Mouse (Mus musculus): ENCODE measurements around the gene Prkcq. TPM values are rescaled to one million over a fixed set of nuclear protein-coding genes. Genes with fewer than 3 reads are reported as not detected.
"Not testable (repeated sequence)": the region's sequence is repeated elsewhere in the genome, so short reads cannot be mapped to it uniquely, and the experiment has no call there.

Gene Prkcq
- polyA plus RNA-seq, 1 experiment from 2014 or later, result 3.1 TPM

DNA sequence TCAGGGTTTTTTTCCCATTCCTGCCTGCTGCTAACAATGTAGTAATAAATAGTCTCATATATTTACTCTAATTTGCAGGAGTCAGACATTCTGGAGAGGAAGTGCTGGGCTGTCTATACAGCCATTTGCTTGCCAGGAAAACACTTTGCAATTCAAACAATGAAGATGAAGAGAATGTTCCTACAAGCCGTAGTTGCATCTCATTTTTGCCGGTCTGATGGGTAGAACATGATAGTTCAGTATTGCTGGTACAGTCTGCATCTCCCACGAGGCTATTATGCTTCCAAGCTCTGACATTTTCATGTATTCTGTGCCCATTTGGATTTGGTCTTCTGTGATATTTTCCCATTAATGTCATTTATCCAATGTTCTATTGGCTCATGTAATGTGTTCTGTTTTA is 150.5 kb downstream of the Prkcq start:
- H3K9ac ChIP-seq, result no peak overlapping the region

DNA sequence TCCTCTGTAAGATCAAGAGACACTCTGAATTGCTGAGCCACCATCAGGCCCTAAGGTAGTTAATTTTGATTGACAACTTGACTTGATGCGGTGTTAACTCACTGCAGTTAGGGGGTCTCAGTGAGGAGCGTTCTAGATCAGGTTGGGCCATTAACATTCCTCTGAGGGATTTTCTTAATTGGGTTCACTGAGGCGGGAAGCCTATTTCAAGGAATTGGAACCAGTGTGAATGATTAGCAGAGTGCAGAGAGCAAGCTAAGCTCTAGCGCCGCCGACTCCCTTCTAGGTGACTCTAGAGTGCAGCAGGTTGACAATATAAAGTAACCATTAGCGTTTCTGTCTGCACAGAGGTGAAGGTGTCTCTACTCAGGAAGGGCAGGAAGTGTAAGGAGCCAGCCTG is 155.4 kb downstream of the Prkcq start:
- Histone ChIP-seq H3K4me2 (no peak overlapping the region), H3K4me1 (no peaks in the 10 kb centered on the region), H3K4me3 (no peak overlapping the region), H3K9me3 (no peaks in the 10 kb centered on the region), H3K27ac (no peak overlapping the region), H3K27me3 (no peaks in the 10 kb centered on the region), H3K36me3 (no peaks in the 10 kb centered on the region), H3K9ac (no peak overlapping the region)
- WGBS, result 55% methylated on average over 7 of the region's 7 CpGs
- ATAC-seq (ENCODE audit: borderline replicate concordance, extremely low read depth, low FRiP score, low TSS enrichment), result no peak

More for the DNA sequence above, 150.5 kb downstream of the Prkcq start:
- WGBS, result 66% methylated on average over 3 of the region's 3 CpGs
- no peak overlapping the region for H3K4me3 ChIP-seq
- H3K4me1 ChIP-seq, result no peaks in the 10 kb centered on the region
- H3K36me3 ChIP-seq, result no peaks in the 10 kb centered on the region
- no peak for ATAC-seq (ENCODE audit: borderline replicate concordance, extremely low read depth, low FRiP score, low TSS enrichment)
- H3K4me2 ChIP-seq, result no peak overlapping the region
- H3K9me3 ChIP-seq, result no peaks in the 10 kb centered on the region
- no peaks in the 10 kb centered on the region for H3K27me3 ChIP-seq
- no peak overlapping the region for H3K27ac ChIP-seq

DNA sequence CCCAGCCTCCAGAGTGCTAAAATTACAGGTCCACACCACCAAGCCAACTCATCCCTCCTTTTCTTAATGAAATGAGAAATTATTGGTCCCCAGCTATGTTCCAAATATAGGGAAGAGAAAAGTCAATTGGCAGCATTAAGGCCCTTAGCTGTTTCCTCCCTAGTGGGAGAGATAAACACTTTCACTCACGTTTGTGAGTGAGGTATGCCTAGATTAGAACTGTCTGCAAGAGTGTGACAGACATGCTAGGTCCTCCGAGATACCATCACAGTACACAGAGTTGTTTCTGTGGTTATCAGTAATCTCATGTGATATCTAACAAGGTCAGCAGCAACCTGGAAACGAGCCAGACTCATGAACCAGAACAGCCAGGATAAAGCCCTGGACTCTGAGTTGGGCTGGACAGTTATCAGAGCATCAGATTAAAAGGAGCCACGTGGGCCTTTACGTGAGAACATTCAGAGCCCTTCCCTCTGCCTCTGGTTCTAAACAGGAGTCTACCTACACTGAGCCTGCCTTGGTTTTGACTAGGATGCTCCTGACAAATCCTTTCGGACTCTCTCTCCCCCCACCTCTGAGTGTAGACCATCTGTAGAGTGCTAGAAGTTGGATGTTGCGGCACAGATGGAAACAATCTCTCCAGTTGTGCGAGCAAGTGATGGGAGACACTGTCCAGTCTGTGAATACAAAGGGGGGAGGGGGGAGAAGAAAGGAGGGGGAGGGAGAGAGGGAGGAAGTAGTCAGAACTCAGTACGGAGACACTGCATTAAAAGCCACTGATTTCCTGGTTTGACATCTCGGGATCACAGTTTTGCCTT is 157.7 kb downstream of the Prkcq start:
- 23% methylated on average over 10 of the region's 10 CpGs for WGBS
- Histone ChIP-seq H3K9ac (no peak overlapping the region), H3K4me3 (no peak overlapping the region), H3K36me3 (no peaks in the 10 kb centered on the region), H3K4me1 (no peaks in the 10 kb centered on the region; the same call in 1 of the 2 replicates), H3K27ac (no peak overlapping the region), H3K9me3 (no peaks in the 10 kb centered on the region), H3K27me3 (no peaks in the 10 kb centered on the region), H3K4me2 (no peak overlapping the region)
- peak; percentile 19; the same call in 1 of the 2 replicates for ATAC-seq (ENCODE audit: borderline replicate concordance, extremely low read depth, low FRiP score, low TSS enrichment)

DNA sequence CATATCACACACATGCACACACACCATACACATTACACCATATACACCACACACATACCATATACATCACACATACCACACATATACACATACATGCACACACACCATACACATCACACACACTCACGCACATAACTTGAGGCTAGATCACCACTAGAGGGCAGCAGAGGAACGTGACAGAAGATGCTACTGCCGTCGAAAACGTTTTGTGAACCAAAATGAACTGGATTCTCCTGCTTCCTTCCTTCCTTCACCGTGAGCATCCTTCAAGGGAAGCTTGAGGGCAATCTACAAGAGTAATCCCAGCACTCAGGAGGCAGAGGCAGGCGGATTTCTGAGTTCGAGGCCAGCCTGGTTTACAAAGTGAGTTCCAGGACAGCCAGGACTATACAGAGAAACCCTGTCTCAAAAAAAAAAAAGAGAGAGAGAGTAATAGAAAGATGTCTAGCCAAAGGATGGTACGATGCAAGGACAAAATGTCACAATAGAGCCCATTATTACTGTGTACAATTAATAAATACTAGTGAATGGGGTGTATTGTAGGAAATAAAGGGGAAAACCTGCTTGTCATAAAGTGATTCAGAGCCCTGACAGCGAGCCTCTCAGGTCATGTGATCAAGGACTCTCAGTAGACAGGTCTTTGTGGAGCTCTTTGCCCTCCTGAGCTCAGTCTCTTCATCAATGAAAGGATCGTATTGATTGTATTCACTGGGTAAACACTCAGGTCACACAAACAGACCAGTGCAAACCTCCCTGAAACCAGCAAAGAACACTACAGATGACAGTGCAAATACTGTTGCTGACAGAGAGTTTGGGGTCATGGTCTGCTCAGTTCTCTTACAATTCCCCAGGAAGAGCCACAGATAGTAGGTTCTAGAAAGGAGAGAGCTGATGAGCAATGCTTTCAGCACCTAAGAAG is 159.9 kb downstream of the Prkcq start:
- Histone ChIP-seq H3K4me3 (no peak overlapping the region), H3K27me3 (no peaks in the 10 kb centered on the region), H3K9ac (no peak overlapping the region), H3K4me1 (peaks cover 5% of the 10 kb centered on the region), H3K4me2 (no peak overlapping the region), H3K9me3 (no peaks in the 10 kb centered on the region), H3K36me3 (no peaks in the 10 kb centered on the region), H3K27ac (no peak overlapping the region)
- peak; percentile 65 for ATAC-seq (ENCODE audit: borderline replicate concordance, extremely low read depth, low FRiP score, low TSS enrichment)
- 23% methylated on average over 11 of the region's 11 CpGs for WGBS

DNA sequence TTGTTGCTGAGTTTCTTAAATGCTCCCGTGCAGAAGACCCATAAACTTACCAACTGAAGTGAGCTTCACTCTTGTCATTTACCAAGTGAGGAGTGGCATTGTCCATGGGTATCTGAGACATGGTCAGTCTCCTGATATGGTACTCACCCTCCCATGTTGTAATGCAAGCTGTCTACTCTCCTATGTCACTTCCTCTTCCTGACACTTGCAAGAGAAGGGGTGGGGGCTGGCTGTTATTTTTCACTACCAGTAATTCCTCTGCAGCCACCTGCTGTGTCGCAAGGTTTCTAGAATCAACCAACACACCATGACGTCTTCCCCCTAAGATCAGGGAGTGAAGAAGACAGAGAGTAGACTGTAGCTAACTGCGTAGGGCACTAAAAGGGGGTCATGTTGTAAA is 160.6 kb downstream of the Prkcq start:
- Histone ChIP-seq H3K9ac (no peak overlapping the region), H3K4me1 (peaks cover 5% of the 10 kb centered on the region), H3K36me3 (no peaks in the 10 kb centered on the region), H3K27ac (no peak overlapping the region), H3K4me3 (no peak overlapping the region), H3K27me3 (no peaks in the 10 kb centered on the region), H3K9me3 (no peaks in the 10 kb centered on the region), H3K4me2 (no peak overlapping the region)
- no peak for ATAC-seq (ENCODE audit: borderline replicate concordance, extremely low read depth, low FRiP score, low TSS enrichment)
- 70% methylated on average over 4 of the region's 4 CpGs for WGBS

DNA sequence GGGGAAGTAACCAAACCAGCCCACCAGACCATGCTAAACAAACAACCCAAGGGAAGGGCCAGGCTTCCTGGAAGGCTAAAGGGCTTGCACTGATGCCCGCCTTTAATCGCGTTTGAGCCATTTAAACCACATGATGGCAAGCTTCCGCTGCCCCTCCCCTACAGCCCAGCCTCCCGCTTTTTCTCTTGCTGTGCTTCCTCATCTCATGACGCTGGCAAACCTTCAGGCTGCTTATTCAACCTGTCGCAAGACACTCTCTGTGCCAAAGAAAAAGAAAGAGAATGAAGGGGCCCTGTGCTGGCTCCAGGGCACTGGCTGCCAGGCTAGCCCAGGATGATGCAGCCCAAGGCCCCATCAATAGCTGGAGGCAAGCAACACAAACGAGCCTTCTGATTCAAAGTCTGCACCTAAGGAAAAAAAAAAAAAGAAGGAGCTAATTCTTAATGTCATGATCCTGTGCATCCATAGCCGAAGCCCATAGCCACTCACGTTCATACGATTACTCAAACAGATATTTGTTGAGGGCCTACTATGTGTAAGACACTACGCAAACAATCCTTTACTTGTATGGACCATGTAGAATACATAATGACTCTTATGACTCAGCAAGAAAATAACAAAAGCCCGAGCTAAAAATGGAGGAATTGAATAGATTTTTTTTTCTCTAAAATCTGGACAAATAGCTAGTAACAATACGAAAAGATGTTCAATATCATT is 161.6 kb downstream of the Prkcq start:
- Histone ChIP-seq H3K36me3 (no peaks in the 10 kb centered on the region), H3K27me3 (no peaks in the 10 kb centered on the region), H3K4me3 (no peak overlapping the region), H3K4me1 (peaks cover 5% of the 10 kb centered on the region), H3K27ac (no peak overlapping the region), H3K4me2 (no peak overlapping the region), H3K9ac (no peak overlapping the region), H3K9me3 (no peaks in the 10 kb centered on the region)
- no peak for ATAC-seq (ENCODE audit: borderline replicate concordance, extremely low read depth, low FRiP score, low TSS enrichment)
- WGBS, result 52% methylated on average over 14 of the region's 14 CpGs

DNA sequence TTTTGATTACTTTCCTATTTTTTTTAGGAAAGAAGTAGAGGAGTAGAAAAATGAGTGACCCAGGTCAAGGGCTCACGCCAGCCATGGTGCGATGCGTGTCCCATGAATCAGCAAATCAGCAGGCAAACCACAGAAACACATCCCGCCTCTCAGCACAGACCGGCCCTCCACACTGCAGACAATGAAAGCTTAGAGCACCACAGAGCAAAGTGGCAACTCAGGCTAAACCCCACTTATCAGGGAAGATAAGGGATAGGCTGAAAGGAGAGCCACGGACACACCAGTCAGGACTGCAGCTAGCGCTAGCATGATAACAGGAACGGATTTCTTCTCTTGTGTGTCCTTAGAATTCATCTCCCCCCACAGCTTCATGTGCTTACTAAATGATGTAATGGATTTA is 164.4 kb downstream of the Prkcq start:
- Histone ChIP-seq H3K9me3 (no peaks in the 10 kb centered on the region), H3K4me2 (0 out of 2 replicates have a peak overlapping the region, but pooled peaks have one; percentile 9), H3K36me3 (no peaks in the 10 kb centered on the region), H3K4me3 (no peak overlapping the region), H3K4me1 (peaks cover 13% of the 10 kb centered on the region), H3K27ac (no peak overlapping the region), H3K27me3 (no peaks in the 10 kb centered on the region), H3K9ac (no peak overlapping the region)
- 25% methylated on average over 8 of the region's 8 CpGs for WGBS
- ATAC-seq (ENCODE audit: borderline replicate concordance, extremely low read depth, low FRiP score, low TSS enrichment), result no peak

DNA sequence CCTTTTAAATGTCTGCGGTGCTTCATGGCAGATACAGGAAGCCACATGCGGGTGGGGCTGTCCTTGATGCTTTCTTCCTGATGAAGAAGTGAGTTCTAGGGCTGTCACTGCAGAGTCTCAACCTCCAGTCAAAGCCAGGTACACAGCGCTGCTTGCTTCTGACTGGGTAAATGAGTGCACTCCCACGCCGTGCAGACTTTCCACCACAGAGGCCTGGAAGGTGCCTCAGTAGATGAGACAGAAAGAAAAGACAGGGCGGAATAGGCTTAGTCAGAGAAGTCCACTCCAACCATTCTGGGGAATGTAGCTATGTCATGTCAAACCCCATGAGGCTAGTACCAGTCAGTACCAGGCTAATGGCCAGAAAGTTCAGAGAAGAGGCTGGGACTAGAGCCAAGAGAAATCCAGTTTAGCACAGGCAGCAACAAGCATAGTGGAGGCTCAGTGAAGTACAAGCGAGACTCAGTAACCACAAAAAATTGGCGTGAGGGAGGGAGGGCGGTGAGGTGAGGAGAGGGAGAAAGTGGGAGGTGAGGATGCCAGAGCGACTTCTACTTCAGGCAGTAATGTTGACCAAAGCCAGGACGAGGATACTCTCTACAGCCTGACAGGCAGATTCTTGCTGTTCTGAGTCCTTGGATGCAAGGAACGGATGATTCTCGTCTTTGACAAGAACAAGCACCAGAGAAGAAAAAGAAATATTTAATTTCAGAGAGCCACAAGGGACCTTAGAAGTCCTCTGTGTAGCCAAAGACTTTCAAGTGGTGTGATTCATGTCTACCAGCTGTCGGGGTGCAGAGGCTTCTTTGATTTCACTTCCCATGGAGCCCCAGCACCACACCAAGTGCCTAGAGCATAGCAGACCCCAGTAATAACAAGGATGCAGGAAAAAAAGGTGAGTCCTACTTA is 167.3 kb downstream of the Prkcq start:
- peaks cover 13% of the 10 kb centered on the region for H3K4me1 ChIP-seq
- no peaks in the 10 kb centered on the region for H3K9me3 ChIP-seq
- ATAC-seq (ENCODE audit: borderline replicate concordance, extremely low read depth, low FRiP score, low TSS enrichment), result peak; percentile 79
- no peaks in the 10 kb centered on the region for H3K27me3 ChIP-seq
- H3K4me2 ChIP-seq, result no peak overlapping the region
- no peak overlapping the region for H3K9ac ChIP-seq
- no peak overlapping the region for H3K4me3 ChIP-seq
- WGBS, result 46% methylated on average over 14 of the region's 14 CpGs
- peak overlapping the region; percentile 57 for H3K27ac ChIP-seq
- H3K36me3 ChIP-seq, result no peaks in the 10 kb centered on the region

DNA sequence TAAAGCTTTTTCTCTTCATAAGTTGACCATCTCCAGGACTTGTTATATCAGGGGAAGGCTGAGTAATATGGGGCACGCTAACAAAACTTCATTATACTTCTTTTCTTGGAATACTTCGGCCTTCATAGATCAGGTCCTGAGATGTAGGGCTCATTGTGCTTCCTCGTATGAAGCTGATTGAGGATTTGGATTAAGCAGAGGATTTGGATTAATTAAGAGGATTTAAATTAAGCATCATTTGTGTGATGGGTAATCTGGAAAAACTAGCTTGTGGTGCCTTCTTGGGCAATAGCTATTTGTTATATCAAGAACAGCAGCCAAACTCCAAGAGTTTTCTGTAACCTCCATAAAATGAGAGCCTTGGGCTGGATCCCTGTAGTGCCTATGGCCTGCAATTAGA is 172.8 kb downstream of the Prkcq start:
- H3K4me1 ChIP-seq, result no peaks in the 10 kb centered on the region
- no peaks in the 10 kb centered on the region for H3K36me3 ChIP-seq
- H3K27ac ChIP-seq, result no peak overlapping the region
- no peaks in the 10 kb centered on the region for H3K9me3 ChIP-seq
- H3K4me2 ChIP-seq, result no peak overlapping the region
- no peak overlapping the region for H3K4me3 ChIP-seq
- no peak for ATAC-seq (ENCODE audit: borderline replicate concordance, extremely low read depth, low FRiP score, low TSS enrichment)
- H3K27me3 ChIP-seq, result no peaks in the 10 kb centered on the region
- H3K9ac ChIP-seq, result no peak overlapping the region
- 90% methylated on average over 3 of the region's 3 CpGs for WGBS

DNA sequence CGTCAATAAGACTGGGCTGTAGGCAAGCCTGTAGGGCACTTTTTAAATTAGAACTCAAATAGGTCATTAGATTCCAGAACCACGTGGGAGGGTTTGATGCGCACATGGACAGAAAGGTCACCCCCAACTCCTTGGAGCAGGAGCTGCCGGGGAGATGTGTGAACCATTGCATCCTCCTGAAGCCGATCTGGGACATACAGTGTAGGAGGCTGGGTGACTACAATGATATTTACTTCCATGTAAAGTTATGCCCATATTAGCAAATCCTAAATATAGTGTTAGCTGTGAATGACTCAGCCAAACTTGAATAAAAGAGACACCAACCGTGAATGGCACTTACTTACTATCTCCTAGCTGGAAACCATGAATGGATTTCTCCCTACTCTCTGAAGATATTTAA is 174.5 kb downstream of the Prkcq start:
- H3K27ac ChIP-seq; H3K36me3 ChIP-seq; H3K27me3 ChIP-seq; H3K4me1 ChIP-seq; H3K9ac ChIP-seq; H3K4me2 ChIP-seq; H3K4me3 ChIP-seq; ATAC-seq (ENCODE audit: borderline replicate concordance, extremely low read depth, low FRiP score, low TSS enrichment); H3K9me3 ChIP-seq: not testable (repeated sequence)
- 84% methylated on average over 6 of the region's 6 CpGs for WGBS

DNA sequence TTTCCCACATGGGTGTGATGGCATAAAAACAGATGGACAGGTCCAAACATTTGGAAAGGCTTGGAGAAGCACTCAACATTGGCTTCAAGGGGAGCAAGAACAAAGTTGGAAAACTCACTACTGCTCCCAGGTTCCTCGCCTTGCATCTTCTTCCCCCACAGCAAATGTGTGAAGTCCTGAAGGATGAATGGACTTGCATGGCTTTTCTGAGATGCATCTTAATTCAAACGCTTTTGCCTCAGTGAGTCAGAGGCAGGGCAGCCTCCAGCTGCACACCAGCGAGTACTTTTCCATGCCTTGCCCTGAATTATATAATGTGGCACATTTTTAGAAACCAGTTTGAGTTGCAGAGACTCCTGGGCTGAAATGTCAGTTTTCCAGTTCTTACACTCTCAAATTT is 175.9 kb downstream of the Prkcq start:
- no peak overlapping the region for H3K4me3 ChIP-seq
- H3K9me3 ChIP-seq, result no peaks in the 10 kb centered on the region
- 69% methylated on average over 3 of the region's 3 CpGs for WGBS
- no peak overlapping the region for H3K4me2 ChIP-seq
- no peak overlapping the region for H3K27ac ChIP-seq
- H3K36me3 ChIP-seq, result no peaks in the 10 kb centered on the region
- no peak overlapping the region for H3K9ac ChIP-seq
- ATAC-seq (ENCODE audit: borderline replicate concordance, extremely low read depth, low FRiP score, low TSS enrichment), result no peak
- no peaks in the 10 kb centered on the region for H3K27me3 ChIP-seq
- no peaks in the 10 kb centered on the region for H3K4me1 ChIP-seq

All from lung, embryonic 15.5 days (tissue).